Mouse (Mus musculus) hindbrain, embryonic 10.5 days (tissue): ENCODE data around the gene Ccdc146. TPM values are rescaled to one million over a fixed set of nuclear protein-coding genes. Genes with fewer than 3 reads are reported as not detected.

Source experiments
- DNase-seq: peaks from one replicate; pipeline ENCODE4 v3.0.0-alpha.2; 2017; ENCODE audit warnings: low spot score
- H3K27ac ChIP-seq: fragments of 300-500 bp; sonication (generic); 2 replicates; pipeline ENCODE4 v1.5.1; 2016; ENCODE audit warnings: mild to moderate bottlenecking, moderate library complexity
- H3K27me3 ChIP-seq: fragments of 300-500 bp; sonication (generic); 2 replicates; pipeline ENCODE4 v1.6.1; 2016; ENCODE audit warnings: mild to moderate bottlenecking; ENCODE audit not compliant: poor library complexity, insufficient read depth, severe bottlenecking
- H3K36me3 ChIP-seq: fragments of 300-500 bp; sonication (generic); 2 replicates; pipeline ENCODE4 v1.6.1; 2016; ENCODE audit warnings: mild to moderate bottlenecking, moderate library complexity
- H3K4me1 ChIP-seq: fragments of 300-500 bp; sonication (generic); replicated peaks from 2 replicates; pipeline ENCODE4 v1.6.1; 2016; ENCODE audit warnings: mild to moderate bottlenecking
- H3K4me3 ChIP-seq: fragments of 300-500 bp; sonication (generic); 2 replicates; pipeline ENCODE4 v1.5.1; 2016; ENCODE audit warnings: mild to moderate bottlenecking, moderate library complexity
- H3K9me3 ChIP-seq: fragments of 300-500 bp; sonication (generic); 2 replicates; pipeline ENCODE4 v1.6.1; 2016; ENCODE audit warnings: mild to moderate bottlenecking, moderate library complexity
- WGBS: fragments of 180-500 bp; shearing (Covaris S2); methylation state at CpG from one replicate; pipeline ENCODE4 v1.1.7; 2016; 5-methylcytosine and 5-hydroxymethylcytosine counted together
- polyA plus RNA-seq: library from polyadenylated mRNA; unstranded; fragments of >200 nt; fragmentation: Nextera tagmentation; extraction: Ambion mirVana; gene quantifications from 2 replicates; pipeline ENCODE4 v1.2.1, GENCODE M21; 2016

The Ccdc146 gene
- polyA plus RNA-seq, result 0.68 and 1.3 TPM in 2 replicates

GRCm38 (mm10) chr5:21424614-21425602, at the start of gene Ccdc146, which contains the start of gene Fam185a:
Ccdc146 (minus strand) TSS chr5:21424677.
Fam185a (plus strand) TSS chr5:21424958.
- no peaks in the 10 kb centered on the region for H3K9me3 ChIP-seq
- under 1% methylated on average over 68 of the region's 68 CpGs for WGBS
- H3K36me3 ChIP-seq, result no peaks in the 10 kb centered on the region
- peak within 1 kb of the TSS; percentile 84 for H3K27ac ChIP-seq
- DNase-seq, result peak; percentile 92
- peak within 1 kb of the TSS; percentile 91 for H3K4me3 ChIP-seq
- no peaks in the 10 kb centered on the region for H3K27me3 ChIP-seq
- H3K4me1 ChIP-seq, result peaks cover 19% of the 10 kb centered on the region

- no peak overlapping the region for H3K4me3 ChIP-seq
- H3K27me3 ChIP-seq, result no peaks in the 10 kb centered on the region
- H3K4me1 ChIP-seq, result no peaks in the 10 kb centered on the region; the same call in 1 of the 2 replicates
- H3K9me3 ChIP-seq, result no peaks in the 10 kb centered on the region
- H3K36me3 ChIP-seq, result no peaks in the 10 kb centered on the region
- H3K27ac ChIP-seq, result no peak overlapping the region
- no peak for DNase-seq
- 95% methylated on average over 12 of the region's 12 CpGs for WGBS
These were observed 43.6 kb upstream of the Ccdc146 start for GRCm38 (mm10) chr5:21468100-21468499.

- Histone ChIP-seq H3K9me3 (no peaks in the 10 kb centered on the region), H3K4me1 (no peaks in the 10 kb centered on the region; the same call in 1 of the 2 replicates), H3K4me3 (no peak overlapping the region), H3K27ac (no peak overlapping the region; the same call in 1 of the 2 replicates), H3K36me3 (no peaks in the 10 kb centered on the region), H3K27me3 (no peaks in the 10 kb centered on the region)
- no peak for DNase-seq
- 64% methylated on average over 7 of the region's 7 CpGs for WGBS
These were observed 42.9 kb upstream of the Ccdc146 start for GRCm38 (mm10) chr5:21467387-21467786.

GRCm38 (mm10) chr5:21440833-21441530, 16.5 kb upstream of the Ccdc146 start:
- H3K36me3 ChIP-seq, result no peaks in the 10 kb centered on the region
- no peaks in the 10 kb centered on the region for H3K9me3 ChIP-seq
- H3K4me3 ChIP-seq, result no peak overlapping the region
- DNase-seq, result no peak
- no peaks in the 10 kb centered on the region for H3K27me3 ChIP-seq
- H3K27ac ChIP-seq, result no peak overlapping the region
- 84% methylated on average over 8 of the region's 8 CpGs for WGBS
- H3K4me1 ChIP-seq, result peaks cover 4% of the 10 kb centered on the region; the same call in 1 of the 2 replicates

- Histone ChIP-seq H3K27ac (no peak overlapping the region), H3K4me1 (peaks cover 4% of the 10 kb centered on the region; the same call in 1 of the 2 replicates), H3K27me3 (no peaks in the 10 kb centered on the region), H3K9me3 (no peaks in the 10 kb centered on the region), H3K4me3 (no peak overlapping the region), H3K36me3 (no peaks in the 10 kb centered on the region)
- DNase-seq, result no peak
- 93% methylated on average over 7 of the region's 7 CpGs for WGBS
These were observed 15.1 kb upstream of the Ccdc146 start for GRCm38 (mm10) chr5:21439446-21440110.

GRCm38 (mm10) chr5:21438428-21438827, 14.0 kb upstream of the Ccdc146 start:
- Histone ChIP-seq H3K27ac (no peak overlapping the region), H3K27me3 (no peaks in the 10 kb centered on the region), H3K4me1 (peaks cover 4% of the 10 kb centered on the region; the same call in 1 of the 2 replicates), H3K9me3 (no peaks in the 10 kb centered on the region), H3K4me3 (no peak overlapping the region), H3K36me3 (no peaks in the 10 kb centered on the region)
- 93% methylated on average over 9 of the region's 9 CpGs for WGBS
- no peak for DNase-seq

GRCm38 (mm10) chr5:21436471-21436975, 12.0 kb upstream of the Ccdc146 start:
- H3K4me1 ChIP-seq, result peaks cover 4% of the 10 kb centered on the region; the same call in 1 of the 2 replicates
- WGBS, result 60% methylated on average over 8 of the region's 8 CpGs
- no peaks in the 10 kb centered on the region for H3K9me3 ChIP-seq
- H3K4me3 ChIP-seq, result no peak overlapping the region
- H3K36me3 ChIP-seq, result no peaks in the 10 kb centered on the region
- no peak for DNase-seq
- H3K27me3 ChIP-seq, result no peaks in the 10 kb centered on the region
- no peak overlapping the region for H3K27ac ChIP-seq

- no peak for DNase-seq
- no peaks in the 10 kb centered on the region for H3K9me3 ChIP-seq
- 81% methylated on average over 11 of the region's 11 CpGs for WGBS
These were observed 9.9 kb upstream of the Ccdc146 start for GRCm38 (mm10) chr5:21434148-21434929.

GRCm38 (mm10) chr5:21426666-21427065, 2.2 kb upstream of the Ccdc146 start:
- Histone ChIP-seq H3K4me3 (no peak overlapping the region), H3K27ac (no peak overlapping the region), H3K36me3 (no peaks in the 10 kb centered on the region), H3K9me3 (no peaks in the 10 kb centered on the region), H3K27me3 (no peaks in the 10 kb centered on the region), H3K4me1 (peaks cover 19% of the 10 kb centered on the region)
- WGBS, result 94% methylated on average over 6 of the region's 6 CpGs
- no peak for DNase-seq

More at GRCm38 (mm10) chr5:21434148-21434929, 9.9 kb upstream of the Ccdc146 start:
- Histone ChIP-seq H3K36me3 (no peaks in the 10 kb centered on the region), H3K27me3 (no peaks in the 10 kb centered on the region), H3K27ac (no peak overlapping the region), H3K4me1 (peaks cover 4% of the 10 kb centered on the region; the same call in 1 of the 2 replicates), H3K4me3 (no peak overlapping the region)

- WGBS, result 50% methylated on average over 1 of the region's 1 CpGs
- Histone ChIP-seq H3K36me3 (no peaks in the 10 kb centered on the region), H3K27me3 (no peaks in the 10 kb centered on the region), H3K4me3 (no peak overlapping the region), H3K9me3 (no peaks in the 10 kb centered on the region), H3K27ac (no peak overlapping the region), H3K4me1 (peaks cover 10% of the 10 kb centered on the region)
- no peak for DNase-seq
These were observed 3.9 kb downstream of the Ccdc146 start for GRCm38 (mm10) chr5:21420609-21421008.

GRCm38 (mm10) chr5:21418613-21419012, 5.9 kb downstream of the Ccdc146 start:
- no peaks in the 10 kb centered on the region for H3K36me3 ChIP-seq
- H3K27ac ChIP-seq, result no peak overlapping the region
- H3K9me3 ChIP-seq, result no peaks in the 10 kb centered on the region
- H3K4me1 ChIP-seq, result no peaks in the 10 kb centered on the region
- H3K4me3 ChIP-seq, result no peak overlapping the region
- H3K27me3 ChIP-seq, result no peaks in the 10 kb centered on the region
- WGBS, result 74% methylated on average over 4 of the region's 4 CpGs
- no peak for DNase-seq
